Mouse (Mus musculus) heart, adult 9 months (tissue): ENCODE measurements around the gene Olfr1057.
"Not testable (repeated sequence)": the region's sequence is repeated elsewhere in the genome, so short reads cannot be mapped to it uniquely, and the experiment has no call there.

Source experiments
- DNase-seq, 2 experiments: peaks; one replicate each; pipeline ENCODE4 v3.0.0; 2022; ENCODE audit warnings: low spot score in 2 of 2

The Olfr1057 gene

GRCm38 (mm10) chr2:86378293-86378692 is at the start of gene Olfr1057:
Gene Olfr1057 (minus strand): TSS chr2:86378393.
- DNase-seq: no peak

GRCm38 (mm10) chr2:86426649-86427048 is 48.5 kb upstream of the Olfr1057 start, which contains the start of gene Olfr1062:
Gene Olfr1062 (minus strand): TSS chr2:86426749.
- not testable (repeated sequence) for DNase-seq

GRCm38 (mm10) chr2:86413950-86414349 is 35.8 kb upstream of the Olfr1057 start, which contains the start of gene Olfr1061:
Gene Olfr1061 (minus strand): TSS chr2:86414050.
- DNase-seq: no peak

GRCm38 (mm10) chr2:86395114-86395513 is 16.9 kb upstream of the Olfr1057 start:
- no peak for DNase-seq

- not testable (repeated sequence) for DNase-seq
Measured at GRCm38 (mm10) chr2:86388461-86388860, 10.3 kb upstream of the Olfr1057 start, which contains the start of gene Olfr1058. Gene Olfr1058 (minus strand): TSS chr2:86388561.

GRCm38 (mm10) chr2:86366342-86366741 is 11.9 kb downstream of the Olfr1057 start:
- DNase-seq: not testable (repeated sequence)

GRCm38 (mm10) chr2:86362369-86362768 is 15.8 kb downstream of the Olfr1057 start, which contains the start of gene Olfr1056:
Gene Olfr1056 (minus strand): TSS chr2:86362469.
- no peak for DNase-seq

GRCm38 (mm10) chr2:86351751-86352150 is 26.4 kb downstream of the Olfr1057 start:
- DNase-seq: not testable (repeated sequence)

GRCm38 (mm10) chr2:86350184-86350583 is 28.0 kb downstream of the Olfr1057 start, which contains the start of gene Olfr1055:
Gene Olfr1055 (minus strand): TSS chr2:86350284.
- no peak for DNase-seq

GRCm38 (mm10) chr2:86335333-86335732 is 42.9 kb downstream of the Olfr1057 start, which contains the start of gene Olfr1054:
Gene Olfr1054 (minus strand): TSS chr2:86335433.
- DNase-seq: no peak
